Mouse (Mus musculus) small intestine, adult 2 months (tissue): ENCODE measurements around the gene Tec.

ENCODE experiments used
- CTCF ChIP-seq: fragments of 200-500 bp; IDR thresholded peaks from 2 replicates; pipeline ENCODE4 v1.5.1; 2012; ENCODE audit warnings: low read depth, mild to moderate bottlenecking, control low read depth, inconsistent platforms, low read length, moderate library complexity, mixed read lengths; ENCODE audit not compliant: insufficient replicate concordance, insufficient read length; ENCODE audit errors: extremely low read depth
- POLR2A ChIP-seq: fragments of 200-500 bp; IDR thresholded peaks from 2 replicates; pipeline ENCODE4 v1.6.1; 2012; ENCODE audit warnings: low read depth, mild to moderate bottlenecking, control low read depth, inconsistent platforms, low read length, moderate library complexity

- TF ChIP-seq POLR2A = no peak
- no peak for TF ChIP-seq CTCF
Measured at GRCm38 (mm10) chr5:72817523-72818091, 50.7 kb downstream of the Tec start.
